Mouse (Mus musculus) bone marrow, adult 2 months (tissue): ENCODE measurements around the gene Pcif1.

Experiments
- CTCF ChIP-seq: fragments of 200-500 bp; IDR thresholded peaks from 2 replicates; pipeline ENCODE4 v1.5.1; 2011; ENCODE audit warnings: low read length, control low read depth; ENCODE audit not compliant: control insufficient read depth, insufficient read depth
- POLR2A ChIP-seq: fragments of 200-500 bp; IDR thresholded peaks from 2 replicates; pipeline ENCODE4 v1.6.1; 2011; ENCODE audit warnings: low read depth, mild to moderate bottlenecking, control low read depth, low read length, borderline replicate concordance; ENCODE audit not compliant: control insufficient read depth

- TF ChIP-seq CTCF: no peak
- TF ChIP-seq POLR2A: no peak
Observed at GRCm38 (mm10) chr2:164885788-164886187, 6.7 kb downstream of the Pcif1 start.
